10 mouse cellular contexts compared by ENCODE assay signal in genomic region chr9:121107643-121108042, GRCm38 (mm10).
A peak's percentile ranks its signal among the peaks of the same experiment; 100 is the strongest.
DNase-seq lines count a peak whose midpoint lies in the region; ATAC-seq lines count a peak whose summit lies in the region.
"Had no signal": no experiment of that assay in that cellular context is flagged by ENCODE, and none has a peak within 500 bp of the region (broad histone marks: within the 10 kb centered on the region; RNA-seq: fewer than 3 reads in every experiment).

No protein-coding gene starts in this region.

- ATAC-seq in frontal cortex, adult (ENCODE audit: low TSS enrichment), result peak; percentile 60
- peak; percentile 89 for ATAC-seq in hindbrain, embryonic 16.5 days
- ATAC-seq in megakaryocyte-erythroid progenitor cell, adult 5-6 weeks (replicated peaks; ENCODE audit: low FRiP score, low TSS enrichment, poor library complexity, severe bottlenecking), result no peak

- peaks cover 12% of the 10 kb centered on the region; the same call in 1 of the 2 replicates for H3K4me1 ChIP-seq in heart, embryonic 10.5 days
- H3K4me1 ChIP-seq in hindbrain, embryonic 16.5 days (ENCODE audit: control insufficient read depth, insufficient read depth, low read depth, low read length), result peaks cover 26% of the 10 kb centered on the region

- no peak overlapping the region for H3K4me3 ChIP-seq in heart, embryonic 10.5 days
- H3K4me3 ChIP-seq in hindbrain, embryonic 16.5 days (ENCODE audit: low read length), result no peak overlapping the region
- H3K4me3 ChIP-seq: embryonic facial prominence, embryonic 12.5 days had no signal

- intact Hi-C loops in left cerebral cortex, postnatal 36 days (cut with DNase I), result loop anchor here (5.0 kb wide), 1 partner anchor 135 kb away; no protein-coding TSS in a partner anchor

- 59% methylated on average over 5 of the region's 5 CpGs for WGBS in heart, embryonic 10.5 days
- 38% methylated on average over 5 of the region's 5 CpGs for WGBS in hindbrain, embryonic 16.5 days

- no peaks in the 10 kb centered on the region for H3K36me3 ChIP-seq in heart, embryonic 10.5 days
- no peaks in the 10 kb centered on the region for H3K36me3 ChIP-seq in hindbrain, embryonic 16.5 days (ENCODE audit: control insufficient read depth, insufficient read depth, low read length)
- H3K36me3 ChIP-seq: embryonic facial prominence, embryonic 12.5 days had no signal

- peak; percentile 96 for DNase-seq in heart, adult 11 months
- DNase-seq in heart, embryonic 10.5 days (ENCODE audit: low spot score), result no peak
- DNase-seq in adipocyte (ENCODE audit: low spot score), result peak; percentile 87
- DNase-seq in left cerebral cortex, postnatal 36 days (ENCODE audit: low spot score in 2 of 2), result peak; percentile 35 to 52
- DNase-seq in embryo, embryonic 10.5 days (ENCODE audit: low spot score), result no peak

- no peak overlapping the region for H3K4me2 ChIP-seq in hindbrain, embryonic 16.5 days (ENCODE audit: low read length)
- H3K4me2 ChIP-seq: embryonic facial prominence, embryonic 12.5 days had no signal

- no peak overlapping the region; the same call in 1 of the 2 replicates for H3K9ac ChIP-seq in hindbrain, embryonic 16.5 days (ENCODE audit: low read depth, low read length)
- H3K9ac ChIP-seq: embryonic facial prominence, embryonic 12.5 days had no signal

- H3K27me3 ChIP-seq in heart, embryonic 10.5 days (ENCODE audit: insufficient read depth, poor library complexity, severe bottlenecking), result peaks cover 31% of the 10 kb centered on the region
- no peaks in the 10 kb centered on the region for H3K27me3 ChIP-seq in hindbrain, embryonic 16.5 days (replicated peaks; ENCODE audit: control insufficient read depth, insufficient read depth, low read length)
- H3K27me3 ChIP-seq: CH12.LX had no signal

- no peak overlapping the region for H3K27ac ChIP-seq in heart, embryonic 10.5 days
- H3K27ac ChIP-seq in hindbrain, embryonic 16.5 days (ENCODE audit: low read depth, low read length), result peak overlapping the region; percentile 44
- H3K27ac ChIP-seq: embryonic facial prominence, embryonic 12.5 days had no signal

- H3K9me3 ChIP-seq in heart, embryonic 10.5 days, result no peaks in the 10 kb centered on the region
- H3K9me3 ChIP-seq in hindbrain, embryonic 16.5 days (ENCODE audit: control insufficient read depth, low read length), result no peaks in the 10 kb centered on the region
- H3K9me3 ChIP-seq: embryonic facial prominence, embryonic 12.5 days had no signal

Comparison
In these comparisons a context has a peak if more than half of its experiments do, and no peak if none do; other contexts are left out.
1. DNase-seq: peak in heart, adult 11 months (single experiment), adipocyte (single experiment) and left cerebral cortex, postnatal 36 days (2 of 2); none in heart, embryonic 10.5 days (single experiment) and embryo, embryonic 10.5 days (single experiment).